Mouse (Mus musculus) intestine, embryonic 14.5 days (tissue): ENCODE results near the gene Ppp1cc. TPM values are rescaled to one million over a fixed set of nuclear protein-coding genes. Genes with fewer than 3 reads are reported as not detected.

Experiments
- ATAC-seq: fragments of 200-750 bp; cut with Nextera tagmentation; replicated peaks from 2 replicates; pipeline ENCODE4 v1.8.0; 2017; ENCODE audit warnings: low read depth, moderate number of reproducible peaks, moderate TSS enrichment, moderate library complexity; ENCODE audit not compliant: low FRiP score, low TSS enrichment
- DNase-seq: peaks from one replicate; pipeline ENCODE4 v3.0.0-alpha.2; 2018; ENCODE audit warnings: low spot score
- H3K27ac ChIP-seq: fragments of 300-500 bp; sonication (generic); 2 replicates; pipeline ENCODE4 v1.5.1; 2014; ENCODE audit warnings: low read depth, mild to moderate bottlenecking, control low read depth
- H3K27me3 ChIP-seq: fragments of 300-500 bp; sonication (generic); replicated peaks from 2 replicates; pipeline ENCODE4 v1.6.1; 2014; ENCODE audit warnings: low read length, control low read depth; ENCODE audit not compliant: control insufficient read depth, insufficient read depth
- H3K36me3 ChIP-seq: fragments of 300-500 bp; sonication (generic); 2 replicates; pipeline ENCODE4 v1.6.1; 2014; ENCODE audit warnings: low read length, control low read depth; ENCODE audit not compliant: control insufficient read depth, insufficient read depth
- H3K4me1 ChIP-seq: fragments of 300-500 bp; sonication (generic); replicated peaks from 2 replicates; pipeline ENCODE4 v1.6.1; 2014; ENCODE audit warnings: low read length, control low read depth, mixed read lengths; ENCODE audit not compliant: control insufficient read depth, insufficient read depth
- H3K4me2 ChIP-seq: fragments of 300-500 bp; sonication (generic); 2 replicates; pipeline ENCODE4 v1.6.1; 2014; ENCODE audit warnings: low read length
- H3K4me3 ChIP-seq: fragments of 300-500 bp; sonication (generic); 2 replicates; pipeline ENCODE4 v1.5.1; 2014; ENCODE audit warnings: low read depth, low read length, control low read depth, mixed read lengths
- H3K9ac ChIP-seq: fragments of 300-500 bp; sonication (generic); 2 replicates; pipeline ENCODE4 v1.6.1; 2014; ENCODE audit warnings: mild to moderate bottlenecking, low read length
- H3K9me3 ChIP-seq: fragments of 300-500 bp; sonication (generic); 2 replicates; pipeline ENCODE4 v1.6.1; 2016; ENCODE audit warnings: low read length, control low read depth; ENCODE audit not compliant: control insufficient read depth
- WGBS: fragments of 180-500 bp; shearing (Covaris S2); extraction: QIAGEN DNeasy Blood & Tissue Kit; methylation state at CpG from one replicate; pipeline ENCODE4 v1.1.7; 2014; 5-methylcytosine and 5-hydroxymethylcytosine counted together
- polyA plus RNA-seq: library from polyadenylated mRNA; unstranded; fragments of >200 nt; fragmentation: Nextera tagmentation; extraction: Ambion mirVana; gene quantifications from 2 replicates; pipeline ENCODE4 v1.2.1, GENCODE M21; 2014

Gene Ppp1cc
- polyA plus RNA-seq, 1 experiment from 2014 or later = 259 TPM

DNA sequence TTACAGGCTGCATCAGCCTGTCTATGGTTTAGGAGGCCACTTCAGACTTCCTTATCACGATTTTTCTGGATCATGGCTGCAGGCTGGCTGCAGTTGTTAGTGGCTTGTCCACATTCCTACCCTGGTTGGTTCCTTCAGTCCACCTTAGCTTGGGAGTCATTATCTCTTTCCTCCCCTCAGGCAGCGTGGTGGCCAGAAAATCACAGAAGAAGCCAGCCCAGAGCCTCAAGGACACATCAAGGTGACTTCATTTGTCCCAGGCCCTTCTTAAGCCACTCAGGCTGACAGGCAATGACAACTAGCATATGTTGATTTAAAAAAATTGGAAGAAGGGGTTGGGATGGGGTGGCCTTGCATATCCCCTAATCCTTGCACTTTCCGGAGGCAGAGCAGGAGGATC lies 3.3 kb upstream of the Ppp1cc start:
- no peaks in the 10 kb centered on the region for H3K36me3 ChIP-seq
- DNase-seq (no peak), ATAC-seq (no peak)
- WGBS = 58% methylated on average over 3 of the region's 3 CpGs
- H3K9ac ChIP-seq = no peak overlapping the region
- H3K4me2 ChIP-seq = no peak overlapping the region
- no peaks in the 10 kb centered on the region for H3K27me3 ChIP-seq
- no peaks in the 10 kb centered on the region for H3K9me3 ChIP-seq
- H3K4me3 ChIP-seq = no peak overlapping the region
- peaks cover 18% of the 10 kb centered on the region for H3K4me1 ChIP-seq
- no peak overlapping the region for H3K27ac ChIP-seq

GRCm38 (mm10) chr5:122155613-122156012 lies 2.5 kb upstream of the Ppp1cc start:
- no peak overlapping the region for H3K27ac ChIP-seq
- peaks cover 24% of the 10 kb centered on the region for H3K4me1 ChIP-seq
- H3K9ac ChIP-seq = no peak overlapping the region
- no peak overlapping the region for H3K4me3 ChIP-seq
- H3K4me2 ChIP-seq = no peak overlapping the region
- DNase-seq (no peak), ATAC-seq (no peak)
- no peaks in the 10 kb centered on the region for H3K27me3 ChIP-seq
- H3K9me3 ChIP-seq = no peaks in the 10 kb centered on the region
- H3K36me3 ChIP-seq = 0 out of 2 replicates have a peak, but pooled peaks cover under 1% of the 10 kb centered on the region

- DNase-seq (no peak), ATAC-seq (no peak)
- Histone ChIP-seq H3K9ac (no peak overlapping the region), H3K36me3 (peaks cover 9% of the 10 kb centered on the region), H3K27me3 (no peaks in the 10 kb centered on the region), H3K4me3 (no peak overlapping the region), H3K9me3 (no peaks in the 10 kb centered on the region), H3K4me2 (no peak overlapping the region), H3K4me1 (peaks cover 33% of the 10 kb centered on the region), H3K27ac (no peak overlapping the region)
- WGBS = 61% methylated on average over 2 of the region's 2 CpGs
Measured at GRCm38 (mm10) chr5:122156486-122156885, 1.6 kb upstream of the Ppp1cc start.

GRCm38 (mm10) chr5:122158557-122159515 lies 758 bp downstream of the Ppp1cc start:
- ATAC-seq (peak; percentile 17; the same call in 1 of the 2 replicates), DNase-seq (peak; percentile 69)
- Histone ChIP-seq H3K4me2 (peak overlapping the region; percentile 81), H3K27me3 (no peaks in the 10 kb centered on the region), H3K9ac (peak overlapping the region; percentile 98), H3K27ac (peak overlapping the region; percentile 73), H3K4me1 (peaks cover 51% of the 10 kb centered on the region), H3K4me3 (peak overlapping the region; percentile 100), H3K36me3 (peaks cover 30% of the 10 kb centered on the region), H3K9me3 (no peaks in the 10 kb centered on the region)
- 1% methylated on average over 42 of the region's 42 CpGs for WGBS

- H3K4me2 ChIP-seq = no peak overlapping the region
- ATAC-seq (no peak), DNase-seq (no peak)
- H3K27ac ChIP-seq = no peak overlapping the region
- 52% methylated on average over 6 of the region's 6 CpGs for WGBS
- no peaks in the 10 kb centered on the region for H3K9me3 ChIP-seq
- H3K9ac ChIP-seq = no peak overlapping the region
- no peaks in the 10 kb centered on the region for H3K27me3 ChIP-seq
- H3K36me3 ChIP-seq = peaks cover 71% of the 10 kb centered on the region
- no peak overlapping the region for H3K4me3 ChIP-seq
- peaks cover 42% of the 10 kb centered on the region for H3K4me1 ChIP-seq
Measured at GRCm38 (mm10) chr5:122163194-122163593, 5.1 kb downstream of the Ppp1cc start.

- no peak overlapping the region for H3K9ac ChIP-seq
- no peak overlapping the region for H3K27ac ChIP-seq
- H3K27me3 ChIP-seq = no peaks in the 10 kb centered on the region
- no peak overlapping the region for H3K4me2 ChIP-seq
- ATAC-seq (no peak), DNase-seq (no peak)
- WGBS = 72% methylated on average over 3 of the region's 3 CpGs
- no peak overlapping the region for H3K4me3 ChIP-seq
- no peaks in the 10 kb centered on the region for H3K9me3 ChIP-seq
- peaks cover 42% of the 10 kb centered on the region for H3K4me1 ChIP-seq
- peaks cover 80% of the 10 kb centered on the region for H3K36me3 ChIP-seq
Measured at GRCm38 (mm10) chr5:122164011-122164410, 5.9 kb downstream of the Ppp1cc start.

DNA sequence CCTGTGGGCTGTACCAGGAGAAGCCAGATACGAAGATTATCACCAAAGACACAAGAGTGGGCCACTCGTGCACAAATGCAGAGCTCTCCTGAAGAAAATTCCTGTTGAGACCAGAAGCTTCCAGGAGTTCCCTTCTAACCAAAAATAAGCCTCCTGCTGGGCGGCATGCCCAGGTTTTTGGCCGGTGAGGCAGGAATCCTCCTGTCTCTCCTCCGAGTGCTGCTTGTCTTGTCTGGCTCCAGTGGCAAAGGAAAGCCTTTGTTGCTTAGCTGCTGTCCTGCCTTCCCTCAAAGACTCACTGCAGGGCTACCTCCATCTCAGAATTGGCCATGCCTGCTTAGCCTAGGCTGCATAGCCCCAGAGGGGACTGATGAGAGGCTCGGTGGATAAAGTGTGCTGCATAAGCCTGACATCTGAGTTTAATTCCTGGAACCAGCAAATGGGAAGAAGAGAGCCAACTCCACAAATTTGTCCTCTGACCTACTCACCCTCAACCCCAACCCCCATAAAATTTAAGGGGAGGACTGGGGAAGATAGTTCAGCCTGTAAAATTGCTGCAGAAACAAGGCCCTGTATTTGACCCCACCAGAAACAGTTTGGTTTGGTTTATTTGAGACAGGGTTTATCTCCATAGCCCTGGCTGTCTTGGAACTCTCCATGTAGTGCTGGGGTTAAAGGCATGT lies 7.3 kb downstream of the Ppp1cc start:
- peaks cover 33% of the 10 kb centered on the region for H3K4me1 ChIP-seq
- no peak for DNase-seq

GRCm38 (mm10) chr5:122166636-122167161 lies 8.6 kb downstream of the Ppp1cc start:
- H3K4me3 ChIP-seq = no peak overlapping the region
- no peak overlapping the region for H3K27ac ChIP-seq
- H3K4me1 ChIP-seq = peaks cover 20% of the 10 kb centered on the region
- H3K4me2 ChIP-seq = no peak overlapping the region
- ATAC-seq (no peak), DNase-seq (no peak)
- H3K9me3 ChIP-seq = no peaks in the 10 kb centered on the region
- H3K9ac ChIP-seq = no peak overlapping the region
- no peaks in the 10 kb centered on the region for H3K27me3 ChIP-seq
- 72% methylated on average over 8 of the region's 8 CpGs for WGBS
- peaks cover 95% of the 10 kb centered on the region for H3K36me3 ChIP-seq

More for the DNA sequence above, 7.3 kb downstream of the Ppp1cc start:
- Histone ChIP-seq H3K4me3 (no peak overlapping the region), H3K27ac (no peak overlapping the region), H3K4me2 (no peak overlapping the region), H3K36me3 (peaks cover 93% of the 10 kb centered on the region), H3K9me3 (no peaks in the 10 kb centered on the region), H3K27me3 (no peaks in the 10 kb centered on the region), H3K9ac (no peak overlapping the region)
- WGBS = 64% methylated on average over 6 of the region's 6 CpGs
- no peak for ATAC-seq
